Mouse (Mus musculus) left cerebral cortex, adult 8-10 months (tissue): ENCODE measurements around the gene Grm8. TPM values are rescaled to one million over a fixed set of nuclear protein-coding genes. Genes with fewer than 3 reads are reported as not detected.
"Not testable (repeated sequence)": the region's sequence is repeated elsewhere in the genome, so short reads cannot be mapped to it uniquely, and the experiment has no call there.

Source experiments
- DNase-seq, 2 experiments: peaks; one replicate each; pipeline ENCODE4 v3.0.0; 2022; ENCODE audit warnings: low spot score in 2 of 2
- total RNA-seq, 4 experiments: library from RNA; stranded (reverse); gene quantifications; 2 replicates each; pipeline ENCODE4 v1.2.4; 2022

Grm8 gene
- total RNA-seq, 4 experiments from 2014 or later, result 21.3 to 30.1 (median 25.8) TPM

DNA sequence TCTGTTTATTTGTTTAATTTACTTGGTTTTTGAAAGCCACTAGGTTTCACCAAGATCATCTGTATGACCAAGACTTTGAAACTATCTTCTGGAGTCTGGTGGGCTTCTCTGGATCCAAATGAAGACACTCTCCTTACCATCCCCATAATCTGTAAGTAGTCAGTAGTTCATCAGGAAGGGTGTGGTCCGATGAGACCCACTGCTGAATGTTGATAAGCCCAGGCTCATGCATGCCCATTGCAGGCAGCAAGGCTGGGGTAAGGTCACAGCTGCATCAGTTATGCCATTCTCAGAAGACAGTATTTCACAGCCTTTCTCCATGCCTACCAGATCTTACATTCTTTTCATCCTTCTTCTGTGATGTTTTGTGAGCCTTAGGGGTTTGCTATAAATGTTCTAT lies 247.1 kb downstream of the Grm8 start:
- no peak for DNase-seq

DNA sequence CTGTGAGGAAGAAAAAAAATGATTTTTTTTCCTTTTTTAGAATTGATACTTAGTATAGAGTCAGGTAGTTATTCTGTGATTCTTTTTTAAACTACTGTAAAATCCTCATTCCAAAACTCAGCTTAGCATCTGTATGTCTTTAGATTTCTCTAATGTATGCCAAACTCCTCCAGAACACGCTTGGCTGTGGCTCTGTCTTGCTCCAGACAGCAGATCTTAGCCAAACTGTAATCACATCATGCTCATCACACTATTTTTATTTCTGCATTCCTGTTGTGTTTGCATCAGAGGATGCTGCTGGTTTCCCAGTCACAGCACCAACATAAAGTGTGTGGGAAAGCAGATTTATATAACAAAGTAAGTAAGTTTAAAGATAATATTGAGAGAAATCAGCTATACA lies 249.2 kb downstream of the Grm8 start:
- peak in 1 of 2 experiments; percentile 11 for DNase-seq

DNA sequence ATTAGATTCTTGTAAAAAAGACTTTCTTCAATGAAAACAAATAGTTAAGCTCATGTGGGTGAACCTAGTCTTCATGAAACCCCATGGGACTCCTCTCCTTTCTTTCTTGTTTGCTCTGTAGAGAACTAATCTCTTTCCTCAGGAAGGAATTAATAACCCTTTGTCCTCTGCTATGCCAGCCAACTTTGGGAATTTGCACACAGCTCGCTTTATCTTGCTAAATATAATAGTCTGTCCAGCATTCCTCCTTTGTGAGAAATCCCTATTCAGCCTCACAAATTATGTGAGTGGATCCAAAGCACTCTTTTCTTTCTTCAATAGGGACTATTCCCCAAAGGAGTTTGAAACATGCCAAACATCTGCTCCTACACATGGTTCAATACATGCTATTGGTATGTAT lies 285.3 kb downstream of the Grm8 start:
- no peak for DNase-seq

- no peak for DNase-seq
These were observed 298.8 kb downstream of the Grm8 start for GRCm38 (mm10) chr6:27836159-27836558.

GRCm38 (mm10) chr6:27819735-27820134 lies 315.2 kb downstream of the Grm8 start:
- not testable (repeated sequence) for DNase-seq

DNA sequence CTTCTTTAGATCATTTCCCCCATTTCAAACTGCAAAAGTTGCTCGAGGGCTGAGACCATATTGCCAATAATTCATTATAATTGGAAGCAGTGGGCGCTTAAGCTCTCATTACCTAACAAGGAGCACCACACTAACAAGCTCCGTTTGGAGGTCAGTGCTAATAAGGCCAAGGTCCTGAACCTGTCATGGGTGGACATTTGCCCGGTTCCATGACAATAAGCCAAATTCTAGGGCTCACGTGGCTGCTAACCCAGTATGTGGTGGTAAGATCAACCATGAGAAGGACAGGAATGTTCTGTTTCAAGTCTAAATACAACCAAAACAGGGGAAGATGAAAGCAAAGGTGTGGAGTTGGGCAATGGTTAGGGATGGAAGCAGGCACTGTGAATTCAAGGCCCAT lies 322.2 kb downstream of the Grm8 start:
- no peak for DNase-seq

- DNase-seq, result peak in 1 of 2 experiments; percentile 26
These were observed 325.0 kb downstream of the Grm8 start for GRCm38 (mm10) chr6:27809996-27810395.

DNA sequence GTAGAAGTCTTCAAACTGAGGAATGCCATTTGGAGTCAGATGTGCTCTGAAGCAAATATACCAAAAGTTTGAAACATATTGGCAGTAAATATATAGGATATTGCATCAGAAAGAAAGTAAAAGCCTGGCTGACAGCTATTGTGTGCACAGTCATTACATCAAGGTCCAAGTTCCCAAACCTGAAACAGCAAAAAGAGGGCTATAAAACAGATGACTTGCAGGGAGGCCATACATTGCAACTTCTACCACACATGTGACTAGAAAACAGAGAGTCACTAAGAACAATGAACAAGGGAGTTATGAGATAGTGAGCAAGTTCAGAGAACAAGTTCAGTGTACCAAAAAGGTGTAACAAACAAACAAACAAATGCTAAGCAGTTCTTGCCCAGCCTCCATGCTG lies 328.2 kb downstream of the Grm8 start:
- DNase-seq, result no peak

DNA sequence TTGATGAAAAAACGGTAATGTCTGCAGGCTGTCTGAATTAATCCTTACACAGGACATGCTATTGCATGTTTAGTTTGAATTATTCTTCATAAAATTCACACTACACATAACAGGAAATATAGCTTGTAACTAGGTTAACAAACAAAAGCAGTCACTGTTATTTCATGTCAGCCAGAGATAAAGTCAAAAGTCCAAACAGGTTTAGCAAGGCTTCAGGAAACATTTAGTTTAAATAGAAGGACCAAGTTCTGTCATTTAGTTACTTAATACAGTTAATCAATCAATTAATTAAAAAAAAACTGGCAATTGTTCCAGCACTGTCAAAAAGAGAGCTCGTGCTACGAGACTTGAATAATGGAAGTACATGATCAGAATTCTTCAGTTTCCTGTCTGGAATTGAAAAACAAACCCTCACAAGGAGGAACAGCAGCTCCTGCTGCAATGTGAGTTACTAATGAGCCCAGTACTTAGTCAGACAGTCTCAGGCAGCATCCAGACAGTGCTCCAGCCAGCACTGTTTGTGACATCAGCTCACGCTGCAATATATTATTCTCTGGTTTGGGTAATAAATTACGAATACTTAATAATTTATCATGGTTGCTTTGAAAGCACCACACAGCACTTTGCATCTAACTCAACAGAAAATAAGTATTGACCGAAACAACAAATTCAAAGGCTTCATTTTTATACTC lies 334.0 kb downstream of the Grm8 start:
- no peak for DNase-seq

DNA sequence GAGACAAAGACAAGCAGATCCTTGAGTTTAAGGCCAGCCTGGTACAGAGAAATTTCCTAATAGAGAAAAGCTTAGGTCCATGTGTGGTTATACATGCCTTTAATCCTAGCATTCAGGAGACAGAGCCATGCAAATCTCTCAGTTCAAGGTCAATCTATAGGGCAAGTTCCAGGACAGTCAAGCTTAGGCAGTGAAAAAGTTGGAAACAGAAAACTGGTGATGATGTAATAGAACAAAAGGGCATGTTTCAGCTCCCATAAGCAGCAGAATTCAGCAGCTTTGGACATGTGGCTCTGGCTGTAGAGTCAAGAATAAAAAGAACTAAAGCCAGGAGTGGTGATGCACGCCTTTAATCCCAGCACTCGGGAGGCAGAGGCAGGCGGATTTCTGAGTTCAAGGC lies 336.2 kb downstream of the Grm8 start:
- no peak for DNase-seq

GRCm38 (mm10) chr6:27789566-27789965 lies 345.4 kb downstream of the Grm8 start:
- DNase-seq, result peak in 1 of 2 experiments; percentile 12

GRCm38 (mm10) chr6:27789151-27789550 lies 345.8 kb downstream of the Grm8 start:
- DNase-seq, result peak in 1 of 2 experiments; percentile 57

DNA sequence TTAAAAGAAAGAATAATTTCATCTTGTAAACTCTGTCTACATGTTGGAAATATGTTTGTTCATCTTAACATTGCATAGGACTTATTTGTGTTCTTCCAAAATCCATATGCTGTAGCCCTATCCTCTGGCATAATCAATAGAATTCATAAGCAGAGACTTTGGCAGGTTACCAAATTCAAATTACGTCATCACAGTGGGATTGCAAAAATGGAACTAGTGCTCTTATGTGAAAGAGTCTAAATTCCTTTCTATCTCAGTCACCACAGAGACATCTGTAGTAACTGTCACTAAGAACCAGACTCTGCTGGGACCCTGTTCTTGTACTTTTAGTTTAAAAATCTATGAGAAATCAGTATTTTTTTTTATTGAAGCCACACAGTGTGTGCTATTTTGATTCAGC lies 352.7 kb downstream of the Grm8 start:
- no peak for DNase-seq

- DNase-seq, result no peak
These were observed 353.6 kb downstream of the Grm8 start for GRCm38 (mm10) chr6:27781371-27781770.

- DNase-seq, result no peak
These were observed 359.2 kb downstream of the Grm8 start for GRCm38 (mm10) chr6:27775646-27776271.

DNA sequence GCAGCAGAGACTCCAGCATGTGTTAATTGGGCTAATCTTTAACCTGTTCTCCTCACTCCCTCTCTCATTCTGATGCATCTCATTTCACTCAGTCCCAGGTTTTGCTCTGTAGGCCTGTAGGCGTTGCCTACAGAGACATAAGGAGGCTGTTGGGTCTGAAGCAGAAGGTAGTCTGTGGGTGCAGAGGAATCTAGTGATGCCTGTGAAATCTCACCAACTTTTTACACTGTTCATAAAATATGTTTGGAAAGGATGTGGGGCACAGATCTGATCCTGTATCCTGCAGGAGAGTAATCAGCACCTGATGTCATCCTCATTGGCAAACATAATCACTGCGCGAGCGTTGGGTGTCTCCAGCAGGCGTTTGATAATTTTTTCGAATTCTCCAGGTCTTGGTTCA lies 372.9 kb downstream of the Grm8 start:
- DNase-seq, result peak in 1 of 2 experiments; percentile 66

DNA sequence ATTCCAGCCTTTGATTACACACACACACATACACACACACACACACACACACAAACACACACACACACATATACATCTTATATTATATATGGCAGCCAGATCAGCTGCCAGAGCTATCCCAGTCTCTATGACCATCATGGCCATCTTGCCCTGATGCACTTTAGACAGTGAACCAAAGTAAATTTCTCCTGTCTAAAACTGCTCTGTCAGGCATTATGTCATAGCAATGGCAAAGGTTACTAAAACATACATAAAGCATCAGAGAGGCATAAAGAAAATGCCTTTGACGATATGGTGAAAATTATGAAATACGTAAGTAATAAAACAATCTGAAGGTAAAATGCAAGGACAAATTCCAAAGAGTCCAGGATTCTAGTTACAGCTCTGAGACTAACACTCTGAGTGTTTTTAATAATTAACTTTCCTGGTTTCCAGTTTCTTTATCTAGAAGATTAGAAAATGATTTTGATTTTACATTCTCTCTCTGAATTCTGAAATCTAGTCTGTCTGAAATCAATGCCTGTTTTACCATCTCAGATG lies 381.6 kb downstream of the Grm8 start:
- no peak for DNase-seq

GRCm38 (mm10) chr6:27746493-27746892 lies 388.5 kb downstream of the Grm8 start:
- no peak for DNase-seq

GRCm38 (mm10) chr6:27745693-27746451 lies 389.1 kb downstream of the Grm8 start:
- no peak for DNase-seq

- DNase-seq, result peak in 1 of 2 experiments; percentile 58
These were observed 445.6 kb downstream of the Grm8 start for GRCm38 (mm10) chr6:27689382-27689781.

DNA sequence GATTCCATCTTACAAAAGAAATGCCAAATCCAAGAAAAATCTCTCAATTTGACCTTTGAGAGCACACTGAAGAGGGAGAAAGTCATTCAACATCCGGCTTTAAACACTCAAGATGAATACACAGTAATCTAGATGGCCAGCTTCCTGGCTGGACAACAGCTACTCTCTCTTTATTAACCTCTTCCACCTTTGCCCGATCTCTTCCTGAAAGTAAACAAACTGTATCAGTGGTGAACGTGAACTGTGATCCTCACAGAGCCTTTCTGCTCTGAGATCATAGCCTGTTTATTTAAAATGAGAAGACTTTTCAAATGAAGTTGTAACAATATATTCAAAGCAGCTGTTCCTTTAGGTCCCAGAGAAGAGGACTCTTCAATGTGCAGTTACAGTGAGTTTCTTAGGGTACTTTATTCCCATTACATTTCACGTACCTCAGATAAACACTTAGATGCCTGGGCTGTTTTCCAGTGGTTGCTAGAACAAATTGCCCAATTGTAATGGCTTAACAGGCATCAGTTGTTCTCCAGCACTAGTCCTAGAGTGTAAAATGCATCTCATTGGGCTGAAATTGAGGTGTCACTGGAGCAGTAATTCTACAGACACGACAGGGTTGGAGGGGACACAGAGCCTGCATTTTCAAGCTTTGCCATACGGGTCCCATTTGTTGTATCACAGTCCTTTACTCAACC lies 473.1 kb downstream of the Grm8 start:
- DNase-seq, result no peak
